Mouse (Mus musculus) c-Kit-negative CD71-positive TER-119-positive erythroid progenitor cells, embryonic 14.5 days (primary cell): Measurements from ENCODE around the gene Adpgk.

Experiments
- DNase-seq: peaks from one replicate; pipeline ENCODE4 v3.0.0-alpha.2; 2013; ENCODE audit warnings: low read depth, low spot score

Adpgk gene

GRCm38 (mm10) chr9:59369220-59369619 is 77.9 kb downstream of the Adpgk start:
- DNase-seq, result no peak

- no peak for DNase-seq
Observed at GRCm38 (mm10) chr9:59369646-59370045, 78.3 kb downstream of the Adpgk start.
